Mouse (Mus musculus): ENCODE results near the gene Erc1.

GRCm38 (mm10) chr6:119849348-119849709 lies 1.4 kb upstream of the Erc1 start:
- TF ChIP-seq EP300 (optimal IDR thresholded peaks at IDR 0.05) = no peak
- TF ChIP-seq CTCF (IDR thresholded peaks at IDR 0.05; ENCODE audit: low read depth) = no peak

Data from stomach, postnatal 0 days (tissue).